Mouse (Mus musculus) kidney, adult 2 months (tissue): ENCODE data around the gene Noc2l.

Experiments used
- CTCF ChIP-seq: fragments of 200-500 bp; conservative IDR thresholded peaks from 2 replicates; pipeline ENCODE4 v1.5.1; 2011; ENCODE audit warnings: low read depth, mild to moderate bottlenecking, control low read depth, low read length, moderate library complexity, mixed read lengths; ENCODE audit not compliant: insufficient read depth, insufficient read length
- POLR2A ChIP-seq: fragments of 200-500 bp; IDR thresholded peaks from one replicate; pipeline ENCODE4 v1.6.1; 2011; ENCODE audit warnings: low read depth, low read length, control low read depth

DNA sequence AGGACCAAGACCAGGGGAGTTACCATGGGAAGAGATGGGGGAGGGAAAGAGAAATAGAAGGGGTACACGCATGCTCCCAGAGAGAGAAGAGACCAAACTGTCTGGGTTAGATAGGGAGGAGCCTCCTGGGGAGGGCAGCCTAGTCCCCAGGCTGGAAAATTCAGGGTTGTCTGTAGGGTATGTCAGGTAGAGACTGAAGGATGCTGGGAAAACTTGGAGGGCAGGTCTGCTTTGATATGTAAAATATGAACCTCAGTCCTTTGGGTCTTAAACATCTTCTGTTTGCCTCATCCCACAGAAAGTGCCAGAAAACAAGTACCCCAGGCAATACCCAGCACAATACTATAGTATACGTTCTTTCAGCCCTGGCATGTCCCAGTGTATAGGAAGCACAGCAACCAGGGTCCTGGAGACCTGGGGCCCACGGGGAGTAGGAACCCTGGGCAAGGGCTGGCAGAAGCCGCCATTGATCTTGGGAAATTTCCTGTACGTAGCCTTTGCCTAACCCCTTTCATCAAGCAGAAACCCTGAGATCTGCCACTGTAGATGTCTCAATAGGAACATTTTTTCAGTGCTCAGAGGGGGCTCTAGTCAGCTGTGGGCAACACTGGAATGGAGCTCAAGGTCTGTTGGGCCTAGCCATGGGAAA, 47.5 kb upstream of the Noc2l start:
- TF ChIP-seq CTCF: no peak
- TF ChIP-seq POLR2A: no peak
